Mouse (Mus musculus): Measurements from ENCODE around the gene Mapk14. TPM values are rescaled to one million over a fixed set of nuclear protein-coding genes. Genes with fewer than 3 reads are reported as not detected.

The Mapk14 gene
- polyA plus RNA-seq, 1 experiment from 2014 or later, result 31.2 TPM

GRCm38 (mm10) chr17:28682311-28683084, 8.6 kb upstream of the Mapk14 start:
- Histone ChIP-seq H3K4me2 (ENCODE audit: low read depth, low read length) (no peak overlapping the region), H3K27ac (ENCODE audit: low read length) (no peak overlapping the region), H3K4me3 (ENCODE audit: low read length) (no peak overlapping the region), H3K9ac (ENCODE audit: low read length) (no peak overlapping the region), H3K9me3 (replicated peaks; ENCODE audit: control insufficient read depth, low read length) (no peaks in the 10 kb centered on the region; the same call in 1 of the 2 replicates), H3K27me3 (ENCODE audit: control insufficient read depth, insufficient read depth, low read length) (no peaks in the 10 kb centered on the region), H3K4me1 (ENCODE audit: control insufficient read depth, insufficient read depth, low read length) (no peaks in the 10 kb centered on the region), H3K36me3 (ENCODE audit: control insufficient read depth, insufficient read depth) (no peaks in the 10 kb centered on the region)
- 81% methylated on average over 13 of the region's 13 CpGs for WGBS
- no peak for ATAC-seq (replicated peaks; ENCODE audit: extremely low read depth, insufficient read depth, low FRiP score)

GRCm38 (mm10) chr17:28683601-28684000, 7.5 kb upstream of the Mapk14 start:
- Histone ChIP-seq H3K4me2 (ENCODE audit: low read depth, low read length) (no peak overlapping the region), H3K4me1 (ENCODE audit: control insufficient read depth, insufficient read depth, low read length) (no peaks in the 10 kb centered on the region), H3K36me3 (ENCODE audit: control insufficient read depth, insufficient read depth) (no peaks in the 10 kb centered on the region), H3K27me3 (ENCODE audit: control insufficient read depth, insufficient read depth, low read length) (no peaks in the 10 kb centered on the region), H3K27ac (ENCODE audit: low read length) (no peak overlapping the region), H3K9ac (ENCODE audit: low read length) (no peak overlapping the region), H3K9me3 (replicated peaks; ENCODE audit: control insufficient read depth, low read length) (no peaks in the 10 kb centered on the region), H3K4me3 (ENCODE audit: low read length) (no peak overlapping the region)
- ATAC-seq (replicated peaks; ENCODE audit: extremely low read depth, insufficient read depth, low FRiP score), result no peak
- 73% methylated on average over 1 of the region's 1 CpGs for WGBS

GRCm38 (mm10) chr17:28684631-28685030, 6.5 kb upstream of the Mapk14 start:
- no peaks in the 10 kb centered on the region for H3K36me3 ChIP-seq (ENCODE audit: control insufficient read depth, insufficient read depth)
- H3K9ac ChIP-seq (ENCODE audit: low read length), result no peak overlapping the region
- no peaks in the 10 kb centered on the region for H3K4me1 ChIP-seq (ENCODE audit: control insufficient read depth, insufficient read depth, low read length)
- no peak overlapping the region for H3K27ac ChIP-seq (ENCODE audit: low read length)
- no peak overlapping the region for H3K4me3 ChIP-seq (ENCODE audit: low read length)
- H3K9me3 ChIP-seq (replicated peaks; ENCODE audit: control insufficient read depth, low read length), result no peaks in the 10 kb centered on the region
- WGBS, result 85% methylated on average over 19 of the region's 19 CpGs
- no peak overlapping the region for H3K4me2 ChIP-seq (ENCODE audit: low read depth, low read length)
- H3K27me3 ChIP-seq (ENCODE audit: control insufficient read depth, insufficient read depth, low read length), result peaks cover 3% of the 10 kb centered on the region; the same call in 1 of the 2 replicates
- no peak for ATAC-seq (replicated peaks; ENCODE audit: extremely low read depth, insufficient read depth, low FRiP score)

- H3K4me2 ChIP-seq (ENCODE audit: low read depth, low read length), result no peak overlapping the region
- H3K36me3 ChIP-seq (ENCODE audit: control insufficient read depth, insufficient read depth), result no peaks in the 10 kb centered on the region
- peaks cover 7% of the 10 kb centered on the region; the same call in 1 of the 2 replicates for H3K4me1 ChIP-seq (ENCODE audit: control insufficient read depth, insufficient read depth, low read length)
- no peak overlapping the region for H3K4me3 ChIP-seq (ENCODE audit: low read length)
- H3K9ac ChIP-seq (ENCODE audit: low read length), result no peak overlapping the region
- H3K27me3 ChIP-seq (ENCODE audit: control insufficient read depth, insufficient read depth, low read length), result peaks cover 3% of the 10 kb centered on the region; the same call in 1 of the 2 replicates
- WGBS, result 26% methylated on average over 4 of the region's 4 CpGs
- ATAC-seq (replicated peaks; ENCODE audit: extremely low read depth, insufficient read depth, low FRiP score), result no peak
- H3K27ac ChIP-seq (ENCODE audit: low read length), result no peak overlapping the region
- H3K9me3 ChIP-seq (replicated peaks; ENCODE audit: control insufficient read depth, low read length), result no peaks in the 10 kb centered on the region
Observed at GRCm38 (mm10) chr17:28687354-28687753, 3.8 kb upstream of the Mapk14 start.

GRCm38 (mm10) chr17:28689586-28690283, 1.4 kb upstream of the Mapk14 start, which contains the start of gene Slc26a8:
Slc26a8 (minus strand) TSS chr17:28690233.
- H3K27me3 ChIP-seq (ENCODE audit: control insufficient read depth, insufficient read depth, low read length), result peaks cover 3% of the 10 kb centered on the region; the same call in 1 of the 2 replicates
- no peaks in the 10 kb centered on the region for H3K9me3 ChIP-seq (replicated peaks; ENCODE audit: control insufficient read depth, low read length)
- WGBS, result 10% methylated on average over 40 of the region's 40 CpGs
- peak within 1 kb of the TSS; percentile 99 for H3K4me3 ChIP-seq (ENCODE audit: low read length)
- H3K36me3 ChIP-seq (ENCODE audit: control insufficient read depth, insufficient read depth), result no peaks in the 10 kb centered on the region
- H3K27ac ChIP-seq (ENCODE audit: low read length), result peak within 1 kb of the TSS; percentile 54
- H3K9ac ChIP-seq (ENCODE audit: low read length), result peak within 1 kb of the TSS; percentile 74
- H3K4me1 ChIP-seq (ENCODE audit: control insufficient read depth, insufficient read depth, low read length), result peaks cover 19% of the 10 kb centered on the region
- peak within 1 kb of the TSS; percentile 73 for H3K4me2 ChIP-seq (ENCODE audit: low read depth, low read length)
- ATAC-seq (replicated peaks; ENCODE audit: extremely low read depth, insufficient read depth, low FRiP score), result no peak

- H3K4me1 ChIP-seq (ENCODE audit: control insufficient read depth, insufficient read depth, low read length), result peaks cover 32% of the 10 kb centered on the region
- under 1% methylated on average over 47 of the region's 53 CpGs for WGBS
- peak; percentile 50 for ATAC-seq (replicated peaks; ENCODE audit: extremely low read depth, insufficient read depth, low FRiP score)
- H3K27me3 ChIP-seq (ENCODE audit: control insufficient read depth, insufficient read depth, low read length), result peaks cover 3% of the 10 kb centered on the region; the same call in 1 of the 2 replicates
- peak overlapping the region; percentile 98 for H3K9ac ChIP-seq (ENCODE audit: low read length)
- H3K4me3 ChIP-seq (ENCODE audit: low read length), result peak overlapping the region; percentile 99
- H3K4me2 ChIP-seq (ENCODE audit: low read depth, low read length), result peak overlapping the region; percentile 65
- no peaks in the 10 kb centered on the region for H3K36me3 ChIP-seq (ENCODE audit: control insufficient read depth, insufficient read depth)
- H3K27ac ChIP-seq (ENCODE audit: low read length), result peak overlapping the region; percentile 97
- no peaks in the 10 kb centered on the region for H3K9me3 ChIP-seq (replicated peaks; ENCODE audit: control insufficient read depth, low read length)
Observed at GRCm38 (mm10) chr17:28691687-28692340, 685 bp downstream of the Mapk14 start.

- Histone ChIP-seq H3K4me1 (ENCODE audit: control insufficient read depth, insufficient read depth, low read length) (peaks cover 37% of the 10 kb centered on the region), H3K27ac (ENCODE audit: low read length) (peak overlapping the region; percentile 97)
- under 1% methylated on average over 18 of the region's 18 CpGs for WGBS
Observed at GRCm38 (mm10) chr17:28692341-28692710, 1.2 kb downstream of the Mapk14 start.

GRCm38 (mm10) chr17:28693086-28693485, 2.0 kb downstream of the Mapk14 start:
- peaks cover 45% of the 10 kb centered on the region for H3K4me1 ChIP-seq (ENCODE audit: control insufficient read depth, insufficient read depth, low read length)

More at GRCm38 (mm10) chr17:28692341-28692710, 1.2 kb downstream of the Mapk14 start:
- peaks cover 3% of the 10 kb centered on the region; the same call in 1 of the 2 replicates for H3K27me3 ChIP-seq (ENCODE audit: control insufficient read depth, insufficient read depth, low read length)
- H3K9me3 ChIP-seq (replicated peaks; ENCODE audit: control insufficient read depth, low read length), result no peaks in the 10 kb centered on the region
- peak overlapping the region; percentile 65 for H3K4me2 ChIP-seq (ENCODE audit: low read depth, low read length)
- peak overlapping the region; percentile 98 for H3K9ac ChIP-seq (ENCODE audit: low read length)
- H3K36me3 ChIP-seq (ENCODE audit: control insufficient read depth, insufficient read depth), result no peaks in the 10 kb centered on the region
- ATAC-seq (replicated peaks; ENCODE audit: extremely low read depth, insufficient read depth, low FRiP score), result no peak
- H3K4me3 ChIP-seq (ENCODE audit: low read length), result peak overlapping the region; percentile 99

More at GRCm38 (mm10) chr17:28693086-28693485, 2.0 kb downstream of the Mapk14 start:
- H3K27ac ChIP-seq (ENCODE audit: low read length), result peak overlapping the region; percentile 47
- peak overlapping the region; percentile 99 for H3K4me3 ChIP-seq (ENCODE audit: low read length)
- peak overlapping the region; percentile 98 for H3K9ac ChIP-seq (ENCODE audit: low read length)
- 36% methylated on average over 3 of the region's 3 CpGs for WGBS
- H3K9me3 ChIP-seq (replicated peaks; ENCODE audit: control insufficient read depth, low read length), result no peaks in the 10 kb centered on the region
- ATAC-seq (replicated peaks; ENCODE audit: extremely low read depth, insufficient read depth, low FRiP score), result no peak
- peak overlapping the region; percentile 65 for H3K4me2 ChIP-seq (ENCODE audit: low read depth, low read length)
- H3K36me3 ChIP-seq (ENCODE audit: control insufficient read depth, insufficient read depth), result no peaks in the 10 kb centered on the region
- peaks cover 3% of the 10 kb centered on the region; the same call in 1 of the 2 replicates for H3K27me3 ChIP-seq (ENCODE audit: control insufficient read depth, insufficient read depth, low read length)

All from heart, embryonic 16.5 days (tissue).